Mouse (Mus musculus): ENCODE measurements around the gene Gm21560.
"Not testable (repeated sequence)": the region's sequence is repeated elsewhere in the genome, so short reads cannot be mapped to it uniquely, and the experiment has no call there.

Gm21560 gene

GRCm38 (mm10) chr14:6219192-6219591 lies at the start of gene Gm21560:
TSS of gene Gm21560 (minus strand) at chr14:6219292.
- not testable (repeated sequence) for DNase-seq

DNA sequence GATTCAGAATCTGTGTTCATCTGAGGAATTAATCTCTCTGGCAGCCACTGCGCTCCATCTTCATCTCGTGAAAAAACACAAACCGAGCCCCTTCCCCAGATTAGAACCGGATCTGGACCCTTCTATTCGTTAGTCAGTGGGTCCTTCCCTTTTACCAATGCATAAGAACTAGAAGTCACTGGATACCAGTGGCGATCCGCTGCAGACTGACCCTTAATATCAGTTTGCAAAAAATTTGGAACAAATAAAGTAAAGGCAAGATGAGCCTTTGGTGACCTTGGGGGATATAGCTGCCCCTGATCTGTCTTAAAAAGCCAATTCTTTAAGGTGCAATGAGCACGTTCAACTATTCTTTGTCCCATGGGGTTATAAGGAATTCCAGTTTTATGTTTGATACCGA lies 55.6 kb downstream of the Gm21560 start:
- not testable (repeated sequence) for DNase-seq

- not testable (repeated sequence) for DNase-seq
Observed at GRCm38 (mm10) chr14:6161085-6161484, 58.0 kb downstream of the Gm21560 start.

All from cerebellum, adult 9-10 months (tissue).